Mouse (Mus musculus): Measurements from ENCODE around the gene Epp13.

DNA sequence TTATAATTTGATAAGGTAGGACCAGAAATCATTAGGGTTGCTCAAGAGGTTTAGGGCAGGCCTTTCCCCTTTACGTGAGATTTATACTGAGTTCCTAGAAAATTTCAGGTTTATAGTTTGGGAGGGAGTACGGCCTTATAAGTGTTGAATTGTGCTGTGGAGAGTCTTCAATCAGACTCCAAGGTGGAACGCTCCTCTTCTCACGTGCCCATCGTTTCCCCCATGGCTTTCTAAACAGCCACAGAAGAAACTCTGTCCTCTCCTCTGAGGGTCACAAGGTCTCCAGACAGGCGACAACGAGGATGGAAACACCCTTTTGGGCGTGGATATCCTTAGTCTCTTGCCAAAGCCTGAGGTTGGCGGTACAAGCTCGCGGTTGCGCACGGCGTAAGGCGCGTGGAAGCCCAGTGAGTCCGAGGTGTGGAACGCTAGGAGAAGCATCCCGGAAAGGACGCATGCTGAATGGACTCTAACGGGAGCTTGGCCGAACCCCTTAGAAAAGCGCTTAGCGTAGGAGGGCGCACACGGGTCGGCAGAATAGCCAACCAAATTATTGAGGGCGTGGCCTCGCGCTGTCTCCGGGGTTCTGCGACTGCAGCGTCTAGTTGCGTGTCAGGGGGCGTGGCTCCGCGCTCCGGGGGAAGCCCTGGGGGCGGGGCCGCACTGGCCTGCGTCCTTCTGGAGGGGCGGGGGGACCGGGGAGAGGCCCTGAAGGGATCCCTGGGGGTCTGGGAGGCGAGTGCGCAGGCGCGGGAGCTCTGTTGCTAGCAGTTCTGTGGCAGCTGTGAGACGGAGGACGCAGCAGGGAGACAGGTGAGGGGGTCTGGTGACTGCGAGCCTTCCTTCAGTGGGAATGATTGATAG lies 33.6 kb downstream of the Epp13 start, which contains the start of gene Zfp667:
- TF ChIP-seq CTCF (conservative IDR thresholded peaks at IDR 0.05; ENCODE audit: low read length) (no peak), NANOG (IDR thresholded peaks at IDR 0.05; ENCODE audit: borderline replicate concordance, low read length) (no peak), POU5F1 (IDR thresholded peaks at IDR 0.05; ENCODE audit: borderline replicate concordance, low read length) (no peak)

All from E14TG2a.4 (cell line).